Mouse (Mus musculus) central nervous system, embryonic 18 days (tissue): ENCODE data around the gene Prl3a1. TPM values are rescaled to one million over a fixed set of nuclear protein-coding genes. Genes with fewer than 3 reads are reported as not detected.

Experiments
- polyA plus RNA-seq: library from polyadenylated mRNA; depleted of rRNA; stranded (reverse); fragments of >200 nt; gene quantifications from 2 replicates; pipeline ENCODE4 v1.2.3, GENCODE M21; 2012; rRNA removed

The Prl3a1 gene
- not detected in 2 replicates for polyA plus RNA-seq

DNA sequence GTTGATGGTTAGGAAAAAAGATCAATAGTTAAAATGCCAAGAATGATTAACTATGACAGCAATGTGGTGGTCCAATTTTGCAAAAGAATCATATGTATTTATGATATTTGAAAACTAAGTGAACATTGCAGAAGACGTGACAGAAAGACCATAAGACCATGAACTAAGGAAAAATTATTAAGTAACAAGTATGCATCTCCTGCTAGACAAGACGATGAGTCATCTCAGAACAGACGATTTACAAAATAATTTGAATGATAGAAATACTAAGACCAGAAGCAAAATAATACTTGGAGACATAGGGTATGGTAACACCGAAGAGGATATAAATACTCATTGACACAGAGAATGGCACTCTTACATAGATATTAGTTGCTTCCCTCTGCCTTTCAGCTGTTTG, at the start of gene Prl3a1:
Gene Prl3a1 (plus strand): TSS at position 301 of the 400 bp plus-strand sequence.

DNA sequence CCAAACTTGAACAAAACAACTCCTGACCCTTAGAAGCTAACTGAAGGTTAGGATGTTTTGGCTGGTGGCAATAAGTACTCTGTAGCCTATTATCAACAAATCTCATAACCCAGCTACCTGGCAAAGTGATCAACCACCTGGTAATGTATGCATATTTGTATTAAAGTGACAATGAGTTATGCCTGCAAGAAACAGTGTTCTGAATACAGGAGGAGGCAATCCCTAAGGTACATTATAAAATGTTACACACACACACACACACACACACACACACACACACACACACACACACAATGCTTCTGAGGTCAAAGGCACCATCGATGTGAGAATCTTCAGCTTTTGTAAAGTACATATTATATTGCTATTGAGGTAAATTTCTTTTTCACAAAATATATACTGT, 17.7 kb upstream of the Prl3a1 start, which contains the start of gene Prl3b1:
Gene Prl3b1 (plus strand): TSS at position 301 of the 400 bp plus-strand sequence.

DNA sequence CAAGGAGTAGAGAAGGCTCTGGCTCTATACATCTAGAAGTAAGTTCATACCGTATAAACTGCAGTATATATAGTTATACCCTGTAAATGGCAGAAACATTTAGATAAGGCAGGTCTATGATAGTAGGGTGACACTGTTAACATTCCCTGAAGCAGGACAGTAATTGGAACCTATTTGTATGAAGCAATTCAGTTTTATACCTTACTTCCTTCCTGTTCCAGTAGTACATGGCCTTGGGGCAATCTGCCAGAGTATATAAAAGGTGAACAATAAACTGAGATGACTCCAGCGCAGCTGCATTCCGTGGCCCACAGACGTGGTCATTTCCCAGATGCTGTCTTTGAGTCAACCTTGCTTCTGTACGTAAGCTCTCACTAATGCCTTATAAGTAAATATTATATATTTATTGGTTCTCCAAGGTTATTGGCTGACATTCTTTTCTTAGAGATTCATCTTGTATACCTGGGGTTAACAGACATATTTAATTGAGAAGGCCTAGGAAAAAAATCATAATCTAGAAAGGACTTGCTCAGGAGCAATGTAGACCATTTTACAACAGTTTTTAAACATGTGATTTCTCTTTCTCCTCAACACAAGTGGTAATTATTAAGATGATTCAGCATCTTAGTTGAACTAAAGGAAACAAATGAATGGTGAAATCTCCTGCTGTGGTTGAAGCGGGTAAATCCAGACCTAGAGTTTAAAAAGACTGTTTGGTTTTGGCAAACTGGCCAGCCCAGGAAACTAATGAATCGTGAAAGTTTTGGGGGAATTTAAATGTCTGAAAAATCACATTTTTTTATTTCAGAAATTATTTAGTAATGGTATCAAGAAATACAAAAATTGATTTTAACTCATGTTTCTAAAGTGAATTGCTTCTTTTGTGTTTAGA, 53.3 kb downstream of the Prl3a1 start, which contains the start of gene Prl6a1:
Gene Prl6a1 (plus strand): TSS at position 294 of the 892 bp plus-strand sequence.

Other genes with a start within 250 kb of the Prl3a1 start
- gene Prl, start 201.9 kb upstream of the Prl3a1 start, polyA plus RNA-seq, result not detected in 2 replicates
- not detected in 2 replicates for gene Prl3d1, start 165.2 kb upstream of the Prl3a1 start, polyA plus RNA-seq
- not detected in 2 replicates for gene Prl3d2, start 137.7 kb upstream of the Prl3a1 start, polyA plus RNA-seq
- gene Prl3d3, start 102.6 kb upstream of the Prl3a1 start, polyA plus RNA-seq, result not detected in 2 replicates
- not detected in 2 replicates for gene Prl3c1, start 62.8 kb upstream of the Prl3a1 start, polyA plus RNA-seq
- gene Prl3b1, start 17.6 kb upstream of the Prl3a1 start, polyA plus RNA-seq, result not detected in 2 replicates
- gene Prl6a1, start 53.2 kb downstream of the Prl3a1 start, polyA plus RNA-seq, result not detected in 2 replicates
- gene Prl8a2, start 86.2 kb downstream of the Prl3a1 start, polyA plus RNA-seq, result not detected in 2 replicates
- not detected in 2 replicates for gene Prl2b1, start 131.4 kb downstream of the Prl3a1 start, polyA plus RNA-seq
- gene Prl8a6, start 179.3 kb downstream of the Prl3a1 start, polyA plus RNA-seq, result not detected in 2 replicates